Mouse (Mus musculus) G1E (cell line): ENCODE measurements at regions not wholly inside any gene's neighbourhood (a gene's known extent, or its start where the extent isn't known, plus 50 kb on each side); places are given as distances from the start of the nearest gene placed in this dataset.

ENCODE experiments used
- CTCF ChIP-seq: IDR thresholded peaks from 2 replicates; pipeline ENCODE4 v1.5.1; 2012; ENCODE audit warnings: low read depth, low read length, inconsistent platforms, mixed read lengths
- GATA1 ChIP-seq: IDR thresholded peaks from 2 replicates; pipeline ENCODE4 v1.6.1; 2012; ENCODE audit warnings: borderline replicate concordance, low read length, inconsistent platforms, mixed read lengths
- POLR2AphosphoS5 ChIP-seq: IDR thresholded peaks from 2 replicates; pipeline ENCODE4 v1.6.1; 2012; ENCODE audit warnings: low read depth, low read length, inconsistent platforms; ENCODE audit not compliant: insufficient replicate concordance

- no peak for TF ChIP-seq GATA1
- no peak for TF ChIP-seq CTCF
- no peak for TF ChIP-seq POLR2AphosphoS5
Measured at GRCm38 (mm10) chr4:106096130-106096529, 219.9 kb upstream of the Usp24 start.
